Mouse (Mus musculus) lung, postnatal 36 days (tissue): ENCODE data around the gene Evc2.

Experiments used
- DNase-seq: peaks from one replicate; pipeline ENCODE4 v3.0.0; 2022; ENCODE audit warnings: mixed read lengths

The Evc2 gene

GRCm38 (mm10) chr5:37368796-37369195 is 30.5 kb downstream of the Evc2 start:
- DNase-seq = no peak

GRCm38 (mm10) chr5:37377376-37377775 is 39.1 kb downstream of the Evc2 start:
- no peak for DNase-seq

- peak; percentile 10 for DNase-seq
These were observed 42.3 kb downstream of the Evc2 start for GRCm38 (mm10) chr5:37380641-37381040.

- DNase-seq = peak; percentile 3
These were observed 45.3 kb downstream of the Evc2 start for GRCm38 (mm10) chr5:37383570-37383969.

GRCm38 (mm10) chr5:37388646-37389045 is 50.3 kb downstream of the Evc2 start:
- no peak for DNase-seq

GRCm38 (mm10) chr5:37389808-37390495 is 51.7 kb downstream of the Evc2 start:
- DNase-seq = no peak

- no peak for DNase-seq
These were observed 52.6 kb downstream of the Evc2 start for GRCm38 (mm10) chr5:37390923-37391322.

- no peak for DNase-seq
These were observed 53.6 kb downstream of the Evc2 start for GRCm38 (mm10) chr5:37391901-37392300.

- DNase-seq = no peak
These were observed 57.1 kb downstream of the Evc2 start for GRCm38 (mm10) chr5:37395172-37396030.

- DNase-seq = no peak
These were observed 80.7 kb downstream of the Evc2 start for GRCm38 (mm10) chr5:37419028-37419427.

GRCm38 (mm10) chr5:37427210-37427609 is 88.9 kb downstream of the Evc2 start:
- no peak for DNase-seq

- peak; percentile 1 for DNase-seq
These were observed 97.1 kb downstream of the Evc2 start for GRCm38 (mm10) chr5:37435417-37435816.

- no peak for DNase-seq
These were observed 104.5 kb downstream of the Evc2 start for GRCm38 (mm10) chr5:37442767-37443166.

- DNase-seq = no peak
These were observed 109.2 kb downstream of the Evc2 start for GRCm38 (mm10) chr5:37447546-37447945.

GRCm38 (mm10) chr5:37456590-37456989 is 118.3 kb downstream of the Evc2 start:
- no peak for DNase-seq

- DNase-seq = no peak
These were observed 118.9 kb downstream of the Evc2 start for GRCm38 (mm10) chr5:37457191-37457590.

- no peak for DNase-seq
These were observed 119.5 kb downstream of the Evc2 start for GRCm38 (mm10) chr5:37457831-37458230.

GRCm38 (mm10) chr5:37458236-37458635 is 119.9 kb downstream of the Evc2 start:
- no peak for DNase-seq

- no peak for DNase-seq
These were observed 127.2 kb downstream of the Evc2 start for GRCm38 (mm10) chr5:37465461-37465860.

- no peak for DNase-seq
These were observed 129.3 kb downstream of the Evc2 start for GRCm38 (mm10) chr5:37467646-37468045.

- no peak for DNase-seq
These were observed 130.7 kb downstream of the Evc2 start for GRCm38 (mm10) chr5:37469031-37469430.

GRCm38 (mm10) chr5:37471584-37471983 is 133.3 kb downstream of the Evc2 start:
- no peak for DNase-seq

GRCm38 (mm10) chr5:37472025-37472608 is 133.8 kb downstream of the Evc2 start:
- DNase-seq = no peak
